Mouse (Mus musculus): ENCODE results near the gene Gm21541. TPM values are rescaled to one million over a fixed set of nuclear protein-coding genes. Genes with fewer than 3 reads are reported as not detected.

Gene Gm21541
- total RNA-seq (2023): not detected

GRCm38 (mm10) chr4:41903310-41903709, at the start of gene Gm21541:
Gene Gm21541 (plus strand): TSS chr4:41903610.

DNA sequence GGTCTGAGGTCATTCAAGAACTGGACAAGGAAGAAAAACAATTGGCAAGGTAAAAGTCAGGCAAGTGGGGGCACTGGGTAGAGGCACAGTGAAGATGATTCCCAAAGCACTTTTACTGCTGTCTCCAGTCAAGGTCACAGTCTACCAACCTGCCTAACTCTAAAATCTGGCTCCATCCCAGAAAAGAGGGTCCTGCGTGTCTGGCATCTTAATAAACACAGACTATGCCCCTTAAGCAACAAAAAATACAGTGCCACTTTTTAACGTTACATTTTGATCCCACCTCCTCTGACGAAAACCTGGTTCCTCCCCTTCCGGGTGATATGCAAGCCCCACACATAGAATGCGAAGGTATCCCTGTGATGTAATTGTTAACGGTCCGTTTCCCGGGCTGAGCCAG, 37.9 kb downstream of the Gm21541 start, which contains the start of gene Gm20878:
Gene Gm20878 (plus strand): TSS at position 301 of the 400 bp plus-strand sequence.

Other genes with a start within 250 kb of the Gm21541 start
- gene Cntfr, start 206.5 kb upstream of the Gm21541 start, total RNA-seq (2023): not detected
- 1 to 10 TPM; 5.4 TPM for gene Il11ra1, start 203.6 kb upstream of the Gm21541 start, total RNA-seq (2023)
- gene Rpp25l, start 190.1 kb upstream of the Gm21541 start, total RNA-seq (2023): 10 to 100 TPM; 19.5 to 27.9 TPM
- 10 to 100 TPM; 66.2 to 72.3 TPM for gene Dctn3, start 180.4 kb upstream of the Gm21541 start, total RNA-seq (2023)
- gene Arid3c, start 172.5 kb upstream of the Gm21541 start, total RNA-seq (2023): not detected
- gene Galt, start 148.4 kb upstream of the Gm21541 start, total RNA-seq (2023): 10 to 100 TPM; 26.2 to 27.0 TPM
- 10 to 100 TPM; 17.4 to 21.0 TPM for gene Sigmar1, start 147.5 kb upstream of the Gm21541 start, total RNA-seq (2023)
- 1 to 10 TPM; 2.2 to 4.8 TPM for gene Ccl27a, start 129.4 kb upstream of the Gm21541 start, total RNA-seq (2023)
- gene Gm20878, start 38.0 kb downstream of the Gm21541 start, total RNA-seq (2023): 1 to 10 TPM in 1 of 2 experiments, under 1 TPM in 1; 0.99 to 1.3 TPM
- not detected for gene Fam205a4, start 62.4 kb downstream of the Gm21541 start, total RNA-seq (2023)
- gene Gm21093, start 131.1 kb downstream of the Gm21541 start, total RNA-seq (2023): not detected
- not detected for gene Gm3893, start 187.6 kb downstream of the Gm21541 start, total RNA-seq (2023)
- not detected for gene Gm13304, start 211.2 kb downstream of the Gm21541 start, total RNA-seq (2023)
- 1 to 10 TPM in 1 of 2 experiments, not detected in 1; 1.3 TPM for gene Gm13306, start 249.8 kb downstream of the Gm21541 start, total RNA-seq (2023)

All from neutrophil, adult 59 days (primary cell).